Mouse (Mus musculus) MEL (cell line): ENCODE measurements at regions not wholly inside any gene's neighbourhood (a gene's known extent, or its start where the extent isn't known, plus 50 kb on each side); places are given as distances from the start of the nearest gene placed in this dataset.

Source experiments
- CHD2 ChIP-seq: IDR thresholded peaks from 2 replicates; pipeline ENCODE4 v1.6.1; 2011; ENCODE audit warnings: low read length, improper control_type of control experiment
- CTCF ChIP-seq, 3 experiments: IDR thresholded peaks in 2 of 3; conservative IDR thresholded peaks in 1 of 3; 2 replicates each; pipeline ENCODE4 v1.5.1; 2011 to 2012; ENCODE audit warnings: low read length in 3 of 3, low read depth in 2 of 3, mild to moderate bottlenecking in 2 of 3, improper control_type of control experiment in 1 of 3, inconsistent platforms in 1 of 3, mixed read lengths in 1 of 3, moderate library complexity in 1 of 3; ENCODE audit not compliant: control insufficient read depth in 1 of 3, insufficient read depth in 1 of 3, poor library complexity in 1 of 3, severe bottlenecking in 1 of 3
- EP300 ChIP-seq, 2 experiments: IDR thresholded peaks; 2 replicates each; pipeline ENCODE4 v1.6.1; 2011; ENCODE audit warnings: improper control_type of control experiment in 2 of 2, low read length in 2 of 2, low read depth in 1 of 2, mild to moderate bottlenecking in 1 of 2
- GATA1 ChIP-seq: IDR thresholded peaks from 2 replicates; pipeline ENCODE4 v1.6.1; 2011; ENCODE audit warnings: low read depth, low read length, improper control_type of control experiment
- MXI1 ChIP-seq: IDR thresholded peaks from 2 replicates; pipeline ENCODE4 v1.6.1; 2011; ENCODE audit warnings: mild to moderate bottlenecking, low read depth, low read length, improper control_type of control experiment
- MYB ChIP-seq: IDR thresholded peaks from 2 replicates; pipeline ENCODE4 v1.6.1; 2011; ENCODE audit warnings: mild to moderate bottlenecking, low read depth, low read length, improper control_type of control experiment
- NRF1 ChIP-seq: IDR thresholded peaks from 2 replicates; pipeline ENCODE4 v1.6.1; 2014; ENCODE audit warnings: low read depth, mild to moderate bottlenecking, inconsistent platforms, low read length, improper control_type of control experiment, moderate library complexity; ENCODE audit not compliant: poor library complexity, insufficient read depth, severe bottlenecking
- POLR2A ChIP-seq, 2 experiments: IDR thresholded peaks; 2 replicates each; pipeline ENCODE4 v1.6.1; 2011 to 2012; ENCODE audit warnings: low read length in 2 of 2, mild to moderate bottlenecking in 2 of 2, control low read depth in 1 of 2, improper control_type of control experiment in 1 of 2, low read depth in 1 of 2, moderate library complexity in 1 of 2; ENCODE audit not compliant: control insufficient read depth in 1 of 2, insufficient read depth in 1 of 2, poor library complexity in 1 of 2
- TBP ChIP-seq: IDR thresholded peaks from 2 replicates; pipeline ENCODE4 v1.8.0; 2011; ENCODE audit warnings: low read depth, low read length, improper control_type of control experiment
- UBTF ChIP-seq: IDR thresholded peaks from 2 replicates; pipeline ENCODE4 v1.6.1; 2012; ENCODE audit warnings: low read depth, mild to moderate bottlenecking, inconsistent platforms, low read length, improper control_type of control experiment, moderate library complexity, borderline replicate concordance; ENCODE audit not compliant: insufficient read depth
- ZC3H11A ChIP-seq: IDR thresholded peaks from 2 replicates; pipeline ENCODE4 v1.6.1; 2012; ENCODE audit warnings: low read depth, mild to moderate bottlenecking, inconsistent platforms, low read length, improper control_type of control experiment

GRCm38 (mm10) chr4:56532921-56533320 lies 206.9 kb upstream of the Gm26657 start:
- TF ChIP-seq POLR2A (IDR thresholded peaks at IDR 0.05; ENCODE audit: control insufficient read depth in 1 of 2, insufficient read depth in 1 of 2, low read depth in 1 of 2, low read length in 2 of 2, poor library complexity in 1 of 2) = no peak
- no peak for TF ChIP-seq CTCF (IDR thresholded peaks at IDR 0.05 in 2 of 3, conservative IDR thresholded peaks at IDR 0.05 in 1 of 3; ENCODE audit: control insufficient read depth in 1 of 3, insufficient read depth in 1 of 3, low read depth in 2 of 3, low read length in 3 of 3, poor library complexity in 1 of 3, severe bottlenecking in 1 of 3)
- no peak for TF ChIP-seq MXI1
- no peak for TF ChIP-seq CHD2
- no peak for TF ChIP-seq ZC3H11A
- TF ChIP-seq TBP = no peak
- no peak for TF ChIP-seq GATA1
- no peak for TF ChIP-seq MYB
- TF ChIP-seq UBTF = no peak
- no peak for TF ChIP-seq NRF1
- no peak for TF ChIP-seq EP300 (IDR thresholded peaks at IDR 0.05; ENCODE audit: low read depth in 1 of 2, low read length in 2 of 2)
